Mouse (Mus musculus) intestine, postnatal 0 days (tissue): ENCODE data around the gene Maml3. TPM values are rescaled to one million over a fixed set of nuclear protein-coding genes. Genes with fewer than 3 reads are reported as not detected.

Experiments used
- ATAC-seq: fragments of 200-750 bp; cut with Nextera tagmentation; 2 replicates; pipeline ENCODE4 v1.8.0; 2017; ENCODE audit warnings: mild to moderate bottlenecking, moderate TSS enrichment, moderate library complexity
- H3K27ac ChIP-seq: fragments of 300-500 bp; sonication (generic); 2 replicates; pipeline ENCODE4 v1.5.1; 2014; ENCODE audit warnings: mild to moderate bottlenecking, low read depth, low read length, moderate library complexity
- H3K27me3 ChIP-seq: fragments of 300-500 bp; sonication (generic); replicated peaks from 2 replicates; pipeline ENCODE4 v1.6.1; 2014; ENCODE audit warnings: low read length, mixed read lengths; ENCODE audit not compliant: control insufficient read depth, insufficient read depth
- H3K36me3 ChIP-seq: fragments of 300-500 bp; sonication (generic); 2 replicates; pipeline ENCODE4 v1.6.1; 2014; ENCODE audit warnings: mild to moderate bottlenecking, moderate library complexity; ENCODE audit not compliant: control insufficient read depth, insufficient read depth
- H3K4me1 ChIP-seq: fragments of 300-500 bp; sonication (generic); replicated peaks from 2 replicates; pipeline ENCODE4 v1.6.1; 2014; ENCODE audit warnings: antibody characterized with exemption, low read length, mixed read lengths; ENCODE audit not compliant: control insufficient read depth, insufficient read depth
- H3K4me2 ChIP-seq: fragments of 300-500 bp; sonication (generic); replicated peaks from 2 replicates; pipeline ENCODE4 v1.6.1; 2014; ENCODE audit warnings: low read depth, mild to moderate bottlenecking, moderate library complexity
- H3K4me3 ChIP-seq: fragments of 300-500 bp; sonication (generic); 2 replicates; pipeline ENCODE4 v1.5.1; 2014; ENCODE audit warnings: low read depth, low read length
- H3K9ac ChIP-seq: fragments of 300-500 bp; sonication (generic); 2 replicates; pipeline ENCODE4 v1.6.1; 2014; ENCODE audit warnings: mild to moderate bottlenecking, low read depth, low read length
- H3K9me3 ChIP-seq: fragments of 300-500 bp; sonication (generic); 2 replicates; pipeline ENCODE4 v1.6.1; 2016; ENCODE audit warnings: mixed run types; ENCODE audit not compliant: control insufficient read depth
- CTCF ChIP-seq: sonication (generic); IDR thresholded peaks from 2 replicates; pipeline ENCODE4 v1.5.1; 2016; ENCODE audit warnings: low read depth, mild to moderate bottlenecking, control low read depth, antibody characterized with exemption, moderate library complexity
- WGBS: fragments of 180-500 bp; shearing (Covaris S2); extraction: QIAGEN DNeasy Blood & Tissue Kit; methylation state at CpG from one replicate; pipeline ENCODE4 v1.1.7; 2014; 5-methylcytosine and 5-hydroxymethylcytosine counted together
- polyA plus RNA-seq: library from polyadenylated mRNA; unstranded; fragments of >200 nt; fragmentation: Nextera tagmentation; extraction: Ambion mirVana; gene quantifications from 2 replicates; pipeline ENCODE4 v1.2.1, GENCODE M21; 2015

The Maml3 gene
- polyA plus RNA-seq, 1 experiment from 2014 or later = 2.0 TPM

DNA sequence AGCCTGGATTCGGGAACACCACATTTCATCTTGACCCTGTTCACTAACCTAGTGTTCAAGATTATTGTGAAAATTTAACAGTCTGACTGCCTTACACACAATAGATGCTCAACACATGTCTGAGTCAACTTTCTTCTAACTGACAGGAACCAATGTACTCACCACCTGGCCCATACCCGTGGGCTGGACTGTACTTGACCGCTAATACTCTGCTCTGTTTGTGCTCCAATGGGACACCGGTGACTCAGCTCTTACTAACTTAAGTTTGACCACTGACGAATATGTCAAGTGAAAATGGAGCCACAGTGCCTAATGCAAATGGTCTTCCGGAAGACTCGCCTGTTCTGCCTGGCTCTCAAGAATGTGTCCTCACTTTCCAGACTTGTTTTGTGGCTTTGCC lies 44.0 kb downstream of the Maml3 start:
- Histone ChIP-seq H3K36me3 (no peaks in the 10 kb centered on the region), H3K9me3 (no peaks in the 10 kb centered on the region), H3K4me1 (peaks cover 4% of the 10 kb centered on the region; the same call in 1 of the 2 replicates), H3K4me2 (no peak overlapping the region), H3K27ac (no peak overlapping the region), H3K9ac (no peak overlapping the region), H3K4me3 (no peak overlapping the region), H3K27me3 (no peaks in the 10 kb centered on the region)
- WGBS = 93% methylated on average over 7 of the region's 7 CpGs
- TF ChIP-seq CTCF = no peak
- ATAC-seq = no peak

DNA sequence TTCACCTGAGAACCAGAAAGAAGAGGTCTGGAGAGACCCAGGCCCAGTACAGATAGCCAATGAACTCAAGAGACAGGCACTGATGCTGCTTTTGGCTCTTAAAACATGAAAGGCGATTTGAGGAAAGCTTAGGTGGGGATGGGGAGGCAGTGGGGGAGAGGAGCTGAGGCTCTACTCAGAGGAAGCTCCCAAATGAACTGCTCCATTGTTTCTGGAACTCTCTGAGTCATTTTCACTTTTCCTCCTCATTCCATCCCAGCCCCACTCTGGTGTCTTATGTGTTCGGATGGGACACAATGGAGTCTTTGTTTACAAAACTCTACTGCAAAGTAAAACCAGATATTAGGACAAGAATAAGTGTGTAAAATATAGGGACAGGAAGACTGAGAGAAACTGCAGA lies 53.1 kb downstream of the Maml3 start:
- H3K4me3 ChIP-seq = no peak overlapping the region
- ATAC-seq = no peak
- no peaks in the 10 kb centered on the region for H3K27me3 ChIP-seq
- H3K9me3 ChIP-seq = no peaks in the 10 kb centered on the region
- no peaks in the 10 kb centered on the region for H3K36me3 ChIP-seq
- no peak overlapping the region for H3K27ac ChIP-seq
- no peak overlapping the region for H3K9ac ChIP-seq
- H3K4me1 ChIP-seq = no peaks in the 10 kb centered on the region
- TF ChIP-seq CTCF = no peak
- 71% methylated on average over 2 of the region's 2 CpGs for WGBS
- no peak overlapping the region for H3K4me2 ChIP-seq

DNA sequence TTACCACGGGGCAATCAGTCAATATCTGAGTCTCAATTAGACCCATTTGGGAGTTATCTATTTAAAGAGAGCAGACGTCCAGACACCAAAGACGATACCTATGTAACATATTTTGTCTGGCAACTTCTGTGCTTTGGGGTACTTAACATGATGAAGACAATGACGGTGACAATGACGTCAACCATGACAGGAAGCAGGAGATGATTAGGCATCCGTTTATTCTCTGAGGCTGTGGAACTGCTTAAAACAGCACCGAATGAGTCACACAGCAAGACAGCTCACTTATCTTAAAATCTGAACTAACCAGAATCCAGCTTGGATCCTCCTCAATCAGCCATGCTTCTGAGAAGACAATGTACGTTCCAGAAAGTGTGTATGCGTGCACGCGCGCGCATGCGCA lies 56.8 kb downstream of the Maml3 start:
- Histone ChIP-seq H3K4me3 (no peak overlapping the region), H3K4me1 (peaks cover 12% of the 10 kb centered on the region), H3K9ac (no peak overlapping the region), H3K27ac (no peak overlapping the region), H3K9me3 (no peaks in the 10 kb centered on the region), H3K4me2 (no peak overlapping the region), H3K36me3 (no peaks in the 10 kb centered on the region), H3K27me3 (no peaks in the 10 kb centered on the region)
- WGBS = 73% methylated on average over 14 of the region's 14 CpGs
- TF ChIP-seq CTCF = no peak
- no peak for ATAC-seq

DNA sequence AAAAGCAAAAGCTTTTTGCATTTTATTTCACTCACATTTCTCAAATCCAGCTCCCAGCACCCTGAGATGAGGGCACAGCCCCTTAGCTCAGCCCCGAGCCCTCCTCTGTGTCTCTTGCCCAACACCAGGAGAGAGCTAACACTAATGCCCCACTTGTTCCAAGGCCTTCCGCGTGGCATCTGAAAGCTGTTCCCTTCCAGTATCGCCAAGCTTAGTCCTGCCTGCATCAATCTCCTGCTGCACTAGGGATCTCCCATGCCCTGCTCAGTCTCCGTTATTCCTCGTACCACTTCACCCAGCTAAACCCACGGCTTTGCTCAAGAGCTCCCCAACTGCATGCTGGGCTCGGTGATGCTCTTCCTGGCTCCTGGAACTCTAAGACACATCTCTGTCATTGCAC lies 57.3 kb downstream of the Maml3 start:
- no peak overlapping the region for H3K4me3 ChIP-seq
- peak overlapping the region; percentile 80 for H3K27ac ChIP-seq
- no peak for TF ChIP-seq CTCF
- H3K27me3 ChIP-seq = no peaks in the 10 kb centered on the region
- H3K9ac ChIP-seq = no peak overlapping the region
- no peaks in the 10 kb centered on the region for H3K36me3 ChIP-seq
- H3K4me2 ChIP-seq = peak overlapping the region; percentile 64; the same call in 1 of the 2 replicates
- WGBS = 73% methylated on average over 8 of the region's 8 CpGs
- ATAC-seq = no peak
- no peaks in the 10 kb centered on the region for H3K9me3 ChIP-seq
- H3K4me1 ChIP-seq = peaks cover 12% of the 10 kb centered on the region

DNA sequence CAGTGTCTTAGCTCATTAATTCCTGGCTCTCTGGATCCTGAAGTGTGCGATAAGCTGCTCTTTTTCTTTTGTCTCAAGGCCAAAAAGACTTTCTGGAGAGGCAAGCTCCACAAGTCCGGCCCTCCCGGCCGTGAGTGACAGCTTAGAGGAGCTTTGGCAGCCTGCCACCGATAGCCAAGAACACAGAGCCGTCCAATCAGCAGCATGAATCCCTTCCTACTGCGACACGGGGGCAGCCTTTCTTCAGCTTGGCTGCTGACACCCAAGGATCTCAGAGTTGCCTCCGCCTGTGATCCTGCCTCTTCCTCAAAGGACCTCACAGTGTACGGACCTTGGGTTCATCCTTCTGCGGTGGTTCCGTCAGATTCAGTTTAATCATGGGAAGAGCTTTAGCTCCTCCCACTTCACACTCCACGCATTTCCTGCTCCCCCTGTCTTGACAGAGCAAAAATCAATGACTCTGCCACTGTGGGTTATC lies 57.9 kb downstream of the Maml3 start:
- TF ChIP-seq CTCF = peak; percentile 50
- Histone ChIP-seq H3K4me2 (peak overlapping the region; percentile 64), H3K27me3 (no peaks in the 10 kb centered on the region), H3K9ac (0 out of 2 replicates have a peak overlapping the region, but pooled peaks have one; percentile 35), H3K36me3 (no peaks in the 10 kb centered on the region), H3K4me1 (peaks cover 12% of the 10 kb centered on the region), H3K27ac (peak overlapping the region; percentile 80), H3K9me3 (no peaks in the 10 kb centered on the region), H3K4me3 (peak overlapping the region; percentile 19)
- peak; percentile 83 for ATAC-seq
- WGBS = 0% methylated on average over 13 of the region's 13 CpGs

DNA sequence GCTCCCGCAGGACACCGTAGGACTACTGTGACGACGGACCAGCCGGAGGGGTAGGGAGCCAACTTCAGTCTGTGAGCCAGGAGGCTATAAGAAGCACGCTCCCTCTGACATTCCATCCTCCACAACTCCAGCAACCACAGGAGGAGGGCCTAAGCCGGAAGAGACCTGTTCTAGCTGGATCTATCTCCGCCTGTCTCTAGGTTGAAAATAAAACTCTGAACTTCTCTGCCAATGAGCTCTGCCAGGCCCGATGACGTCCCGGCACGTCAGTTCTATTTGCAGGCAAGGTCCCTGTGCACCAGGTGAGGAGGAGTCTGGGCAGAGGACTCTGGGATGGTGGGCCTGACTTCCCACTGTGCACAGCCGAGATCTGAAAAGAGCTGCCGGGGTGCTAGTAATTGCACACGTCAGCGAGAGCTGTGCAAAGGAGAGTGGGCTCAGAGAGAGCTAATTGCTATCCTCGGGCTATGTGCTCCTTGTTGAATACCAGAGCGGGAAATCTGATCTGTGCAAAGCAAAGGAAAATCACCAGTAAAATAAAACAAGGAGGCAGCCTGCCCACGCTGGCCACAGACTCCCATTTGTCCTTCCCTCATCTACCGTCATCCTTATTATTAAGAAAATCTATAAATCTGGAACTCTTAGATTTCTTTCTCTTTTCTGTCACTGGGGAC lies 58.7 kb downstream of the Maml3 start:
- Histone ChIP-seq H3K9ac (peak overlapping the region; percentile 35; the same call in 1 of the 2 replicates), H3K4me1 (peaks cover 12% of the 10 kb centered on the region), H3K27ac (peak overlapping the region; percentile 80), H3K4me2 (peak overlapping the region; percentile 64), H3K27me3 (no peaks in the 10 kb centered on the region), H3K36me3 (no peaks in the 10 kb centered on the region), H3K9me3 (no peaks in the 10 kb centered on the region), H3K4me3 (peak overlapping the region; percentile 19)
- TF ChIP-seq CTCF = no peak
- peak; percentile 90 for ATAC-seq
- 5% methylated on average over 20 of the region's 20 CpGs for WGBS
